Mouse (Mus musculus) neutrophil, adult 83 days (primary cell): Measurements from ENCODE around the gene Thyn1. TPM values are rescaled to one million over a fixed set of nuclear protein-coding genes. Genes with fewer than 3 reads are reported as not detected.

Experiments used
- total RNA-seq, 2 experiments: library from RNA; stranded (reverse); gene quantifications; one replicate each; pipeline ENCODE4 v1.2.4; 2023

Thyn1 gene
- 10 to 100 TPM; 12.2 to 13.1 TPM for total RNA-seq

DNA sequence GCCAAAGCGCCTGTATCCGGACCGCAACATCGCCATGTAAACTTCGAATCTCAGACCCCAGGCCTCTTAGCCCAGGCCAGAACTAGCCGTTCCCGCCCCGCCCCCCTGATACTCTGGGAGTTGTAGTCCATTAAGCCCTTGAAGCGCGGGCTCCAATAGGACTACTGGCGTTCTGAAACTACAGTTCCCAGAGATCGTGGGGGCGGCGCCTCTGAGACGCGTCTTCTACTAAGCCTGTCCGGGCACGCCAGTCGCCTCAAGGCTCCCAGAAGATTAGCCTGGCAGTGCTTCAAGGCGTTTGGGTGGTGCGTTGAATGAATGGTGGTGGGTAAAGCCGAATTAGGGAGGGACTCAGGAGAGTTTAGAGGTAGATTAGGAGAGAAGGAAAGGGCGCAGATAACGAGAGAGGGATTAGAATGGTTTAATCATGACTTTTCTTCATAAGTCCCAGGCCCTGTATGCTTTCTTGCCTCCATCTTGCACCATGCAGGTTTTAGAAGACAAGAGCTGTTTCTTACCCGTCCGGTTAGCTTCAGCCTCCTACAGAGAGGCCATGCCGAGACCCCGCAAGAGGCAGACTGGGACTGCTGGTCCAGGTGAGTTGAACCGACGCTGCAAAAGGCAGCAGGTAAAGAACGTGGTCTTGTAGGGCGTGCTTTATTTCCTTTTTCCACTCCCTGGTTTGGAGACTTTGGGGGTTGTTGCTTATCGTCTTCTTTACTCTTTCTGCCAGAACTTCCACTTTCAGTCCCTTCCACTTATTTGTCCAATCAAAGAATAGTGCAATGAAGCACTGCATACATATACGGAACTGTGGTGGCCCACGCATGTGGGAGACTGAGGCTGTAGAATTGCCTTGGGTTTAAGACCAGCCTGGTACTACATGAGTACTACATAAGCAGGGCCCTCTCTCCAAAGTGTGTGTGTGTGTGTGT is at the start of gene Thyn1, which contains the start of gene Acad8:
Gene Thyn1 (plus strand): TSS at position 250 of the 935 bp plus-strand sequence.
Gene Acad8 (minus strand): TSS at position 106 of the 935 bp plus-strand sequence.

DNA sequence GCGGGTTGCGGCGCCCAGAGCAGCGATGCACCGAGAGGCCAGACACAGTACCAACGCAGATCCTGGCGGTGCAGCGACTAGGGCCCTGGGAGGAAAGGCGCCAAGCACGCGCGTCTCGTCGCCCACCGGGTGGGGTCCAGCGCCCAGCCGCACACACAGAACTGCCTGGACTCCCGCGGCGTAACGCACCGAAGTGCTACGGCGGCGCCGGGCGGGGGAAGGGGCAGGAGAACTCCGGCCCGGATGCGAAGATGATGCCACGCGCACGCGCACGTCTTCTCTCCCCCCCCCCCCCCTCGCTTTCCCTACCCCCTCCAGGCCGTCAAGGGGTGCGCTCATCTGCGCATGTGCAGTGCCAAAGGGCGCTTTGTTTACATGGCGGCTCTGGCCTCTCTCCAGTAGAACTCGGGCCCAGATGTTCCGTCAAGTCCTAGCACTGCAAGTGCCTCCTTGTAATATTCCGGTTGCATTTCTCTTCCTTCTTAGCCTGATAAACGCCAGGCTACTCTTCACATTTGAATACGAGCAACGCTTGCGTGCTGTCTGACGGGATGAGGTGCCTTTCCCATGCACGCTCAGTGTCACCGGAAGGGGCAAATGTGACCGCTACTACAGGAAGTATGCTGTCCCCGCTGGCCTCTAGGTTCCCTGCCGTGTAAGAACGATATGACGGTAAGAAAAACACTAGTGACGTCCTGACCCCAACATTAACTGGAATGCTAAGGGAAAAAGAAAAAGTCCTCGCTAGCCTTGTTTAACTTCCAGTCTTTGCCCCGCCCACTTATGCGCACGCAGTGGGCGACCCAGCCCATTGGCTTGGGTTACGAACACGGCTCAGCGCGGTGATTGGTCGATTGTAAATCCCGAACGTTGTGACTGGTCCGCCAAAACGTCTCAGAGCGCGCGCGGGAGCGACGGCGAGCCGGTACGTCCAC is 30.6 kb downstream of the Thyn1 start, which contains the start of the genes Vps26b and Ncapd3:
Gene Vps26b (minus strand): TSS at position 238 of the 935 bp plus-strand sequence.
Gene Ncapd3 (plus strand): TSS at position 348 of the 935 bp plus-strand sequence.

Other genes starting within 250 kb of the Thyn1 start
- gene Glb1l2, start 193.2 kb upstream of the Thyn1 start, total RNA-seq: not detected
- gene Glb1l3, start 138.8 kb upstream of the Thyn1 start, total RNA-seq: not detected
- gene Gm1110, start 76.6 kb upstream of the Thyn1 start, total RNA-seq: not detected
- 10 to 100 TPM; 30.2 to 30.9 TPM for gene Acad8, start 144 bp upstream of the Thyn1 start, total RNA-seq
- gene Vps26b, start 30.4 kb downstream of the Thyn1 start, total RNA-seq: 10 to 100 TPM; 53.5 to 57.1 TPM
- 10 to 100 TPM; 42.8 to 47.3 TPM for gene Ncapd3, start 30.5 kb downstream of the Thyn1 start, total RNA-seq
- gene Jam3, start 155.7 kb downstream of the Thyn1 start, total RNA-seq: under 1 TPM in 1 of 2 experiments, not detected in 1; 0.26 TPM